Mouse (Mus musculus): ENCODE results near the gene Tuft1.
A peak's percentile ranks its signal among the peaks of the same experiment; 100 is the strongest.

The Tuft1 gene

DNA sequence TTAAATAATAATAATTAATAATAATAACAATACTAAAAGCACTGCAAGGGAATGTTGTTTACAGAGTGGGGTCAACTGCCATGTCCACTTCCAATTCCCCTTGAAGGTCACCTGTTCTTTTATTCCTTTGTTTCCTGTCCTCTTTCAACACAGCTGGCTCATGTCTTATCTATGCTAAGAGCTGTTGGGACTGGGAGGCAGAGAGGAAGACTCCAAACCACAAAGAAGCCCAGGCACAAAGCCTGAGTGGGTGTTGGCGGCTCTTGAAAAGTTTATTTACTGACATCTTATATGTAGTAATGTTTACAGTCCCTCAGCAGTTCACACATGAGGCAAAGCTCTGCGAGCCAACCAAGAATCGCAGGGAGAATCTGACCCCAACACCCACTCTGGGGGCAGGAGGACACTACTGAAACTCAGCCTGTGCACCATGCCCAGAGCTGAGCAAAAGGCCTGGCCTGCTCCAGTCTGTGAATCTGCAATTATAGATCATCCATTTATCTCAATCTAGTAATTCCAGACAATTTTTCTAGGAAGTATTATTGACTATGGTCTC lies 61.4 kb downstream of the Tuft1 start:
- DNase-seq (ENCODE audit: extremely low spot score, low read depth, low spot score) = no peak

DNA sequence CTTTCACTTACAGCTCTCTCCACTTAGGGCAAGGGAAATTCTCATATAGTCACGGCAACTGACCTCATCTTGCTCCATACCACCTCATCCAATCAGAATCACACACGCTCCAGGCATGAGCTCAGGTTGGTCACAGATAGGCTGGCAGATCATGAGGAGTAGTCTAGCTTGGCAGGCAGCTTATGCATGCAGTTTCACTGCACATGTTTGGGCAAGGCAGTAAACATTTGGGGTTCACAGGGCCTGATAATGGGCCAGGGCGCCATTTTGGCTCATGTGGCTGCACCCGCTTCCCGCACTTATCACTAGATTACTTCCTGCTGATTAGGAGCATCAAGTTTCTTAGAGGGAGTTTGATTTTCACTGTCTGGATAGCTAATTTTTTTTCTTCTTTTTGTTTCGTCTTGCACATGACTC lies 62.8 kb downstream of the Tuft1 start:
- DNase-seq (ENCODE audit: extremely low spot score, low read depth, low spot score) = no peak

DNA sequence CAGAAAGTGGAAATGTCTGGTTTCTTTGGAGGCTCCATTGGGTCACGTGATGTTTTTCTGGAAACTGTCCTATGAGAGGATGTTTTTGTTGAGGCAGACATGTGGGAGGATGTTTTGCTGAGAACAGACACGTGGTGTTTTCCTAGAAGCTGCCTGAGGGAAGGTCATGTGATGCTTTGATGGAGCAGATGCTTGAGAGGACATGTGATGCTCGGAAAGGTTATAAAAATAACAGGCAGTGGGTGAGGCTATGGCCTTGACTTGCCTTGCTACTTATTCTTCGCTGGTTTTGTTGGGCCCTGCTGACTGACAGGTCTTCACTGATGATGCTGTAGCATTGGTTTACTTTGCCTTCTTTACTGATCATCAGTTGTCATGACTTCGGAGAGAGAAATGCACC lies 67.6 kb downstream of the Tuft1 start:
- no peak for DNase-seq (ENCODE audit: extremely low spot score, low read depth, low spot score)

DNA sequence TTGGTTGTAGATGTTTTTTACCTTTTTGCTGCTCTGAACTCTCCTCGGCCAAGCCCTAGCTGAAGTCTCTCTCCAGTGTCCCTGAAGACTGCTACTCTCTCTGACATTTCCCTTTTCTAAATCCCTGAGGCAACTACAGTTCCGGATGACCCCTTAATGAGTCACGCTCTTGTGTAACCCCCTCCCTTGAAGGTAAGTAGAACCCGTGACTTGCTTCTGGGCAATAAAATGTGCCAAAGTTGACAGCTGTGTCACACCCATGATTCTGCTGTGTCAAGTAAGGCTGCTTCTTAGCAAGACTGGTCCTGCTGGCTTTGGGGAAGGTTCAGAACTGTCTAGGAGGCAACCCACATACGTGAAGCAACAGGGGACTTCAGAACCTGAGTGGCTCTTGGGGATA lies 70.7 kb downstream of the Tuft1 start:
- no peak for DNase-seq (ENCODE audit: extremely low spot score, low read depth, low spot score)

DNA sequence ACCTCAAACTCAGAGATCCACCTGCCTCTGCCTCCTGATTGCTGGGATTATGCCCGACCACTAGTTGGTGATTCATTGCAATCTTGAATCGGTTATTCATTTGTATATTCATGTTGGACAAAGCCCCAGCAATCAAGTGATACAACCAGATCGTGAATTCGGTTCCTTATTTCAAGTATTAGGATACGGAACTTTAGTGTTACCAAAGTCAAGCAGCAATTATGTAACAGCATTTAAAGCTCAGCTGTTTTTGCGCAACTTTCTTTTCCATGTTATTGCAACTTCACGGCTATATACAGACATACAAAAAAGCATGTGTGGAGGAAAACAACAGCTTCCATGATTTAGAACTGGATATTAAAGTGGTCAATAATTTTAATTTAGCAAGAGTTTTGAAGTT lies 75.7 kb downstream of the Tuft1 start:
- DNase-seq (ENCODE audit: extremely low spot score, low read depth, low spot score) = no peak

DNA sequence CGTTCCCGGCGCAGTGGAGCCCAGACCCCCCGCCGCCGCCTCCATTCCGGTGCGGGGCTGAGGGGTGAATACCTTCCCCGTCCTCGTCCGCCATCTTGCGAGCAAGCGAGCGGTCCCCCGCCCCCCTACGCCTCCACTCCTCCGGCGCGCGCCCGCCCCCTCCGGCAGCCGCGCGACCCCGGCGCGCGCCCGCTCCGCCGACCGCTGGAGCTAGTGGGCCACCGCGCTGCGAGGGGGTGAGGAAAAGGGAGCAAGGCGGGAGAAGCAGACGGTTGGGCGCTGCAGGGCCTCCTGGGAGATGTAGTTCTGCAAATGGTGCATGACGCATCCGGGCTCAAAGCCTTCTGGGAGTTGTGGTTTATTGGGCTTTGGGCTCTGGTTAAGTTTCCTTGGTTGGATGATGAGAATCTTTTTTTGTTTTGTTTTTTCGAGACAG lies 76.2 kb downstream of the Tuft1 start, which contains the start of gene Snx27:
Gene Snx27 (minus strand): TSS at position 261 of the 436 bp plus-strand sequence.
- peak; percentile 68 for DNase-seq (ENCODE audit: extremely low spot score, low read depth, low spot score)

DNA sequence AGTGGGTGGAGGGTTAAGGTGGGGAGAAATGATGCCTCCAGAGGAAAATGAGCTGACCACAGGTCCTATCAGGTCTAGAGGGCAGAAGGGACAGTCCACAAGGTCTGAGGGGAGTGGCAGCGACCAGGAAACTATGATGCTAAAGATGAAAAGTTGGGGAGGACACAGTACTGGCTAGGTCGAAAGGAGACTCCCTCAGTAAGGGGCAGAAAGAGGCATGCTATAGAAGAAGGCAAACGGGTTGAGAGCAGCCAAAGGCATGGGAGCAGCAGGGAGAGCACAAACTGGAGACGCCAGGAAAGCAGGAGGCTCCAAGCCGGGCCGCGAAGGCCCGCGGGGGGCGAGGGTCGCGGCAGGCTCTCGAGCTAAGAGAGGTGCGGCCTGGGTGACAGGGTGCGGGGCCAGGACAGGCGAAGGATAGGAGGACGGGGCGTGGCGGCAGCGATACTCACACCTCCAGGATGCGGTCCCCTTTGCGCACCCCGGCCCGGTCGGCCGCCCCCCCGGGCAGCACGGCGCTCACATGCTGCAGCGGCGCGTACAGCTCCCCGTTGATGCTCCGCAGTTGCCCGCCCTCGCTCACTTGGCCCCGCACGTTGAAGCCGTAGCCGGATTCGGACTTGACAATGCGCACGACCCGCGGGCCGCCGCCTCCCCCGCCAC lies 76.7 kb downstream of the Tuft1 start:
- no peak for DNase-seq (ENCODE audit: extremely low spot score, low read depth, low spot score)

DNA sequence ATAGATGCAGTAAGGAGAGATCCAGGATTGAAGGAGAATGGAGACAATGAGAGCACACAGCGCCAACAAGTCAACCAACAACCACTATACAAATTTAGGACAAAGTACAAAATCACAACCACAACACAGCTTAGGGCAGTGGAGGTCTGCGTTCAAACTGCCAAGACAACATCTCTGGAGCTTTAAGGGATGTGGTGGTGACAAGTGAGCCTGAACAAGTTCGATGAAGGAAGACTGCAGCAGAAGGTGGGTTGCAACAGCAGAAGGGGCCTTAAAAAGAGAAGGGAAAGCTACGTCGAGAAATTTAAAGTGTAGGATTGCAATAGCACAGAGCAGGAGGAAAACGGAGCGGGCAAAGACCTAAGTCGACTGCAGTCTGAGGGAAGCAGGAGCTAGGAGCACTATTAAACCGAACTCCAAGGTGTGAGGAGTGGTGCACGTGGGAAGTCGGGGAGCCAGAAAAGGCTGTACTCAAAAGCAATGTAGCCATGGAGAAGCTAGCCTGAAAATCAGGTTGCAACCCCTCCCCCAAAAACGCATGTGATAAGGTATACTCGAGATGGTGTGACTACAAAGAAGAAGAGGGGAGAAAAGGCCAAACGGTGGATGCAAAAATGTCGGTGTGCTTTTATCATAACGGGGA lies 77.4 kb downstream of the Tuft1 start:
- no peak for DNase-seq (ENCODE audit: extremely low spot score, low read depth, low spot score)

DNA sequence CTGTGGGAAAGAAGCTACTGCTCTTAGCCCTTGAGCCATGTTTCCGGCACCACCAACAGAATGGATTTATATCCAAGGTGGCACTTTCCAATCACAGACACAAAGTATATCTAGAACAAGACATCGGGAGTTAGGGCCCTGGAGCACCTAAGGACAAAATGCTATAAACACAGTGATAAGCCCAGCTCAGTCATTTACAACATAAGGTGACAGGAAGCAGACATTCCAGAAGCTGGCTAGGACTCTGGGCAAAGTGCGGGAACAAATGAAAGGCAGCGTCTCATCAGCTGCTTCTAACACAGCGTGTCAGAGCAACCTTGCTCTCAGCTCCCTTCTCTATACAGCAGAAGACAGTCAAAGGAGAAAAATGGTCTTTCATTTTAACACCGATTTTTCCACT lies 84.2 kb downstream of the Tuft1 start:
- DNase-seq (ENCODE audit: extremely low spot score, low read depth, low spot score) = no peak

DNA sequence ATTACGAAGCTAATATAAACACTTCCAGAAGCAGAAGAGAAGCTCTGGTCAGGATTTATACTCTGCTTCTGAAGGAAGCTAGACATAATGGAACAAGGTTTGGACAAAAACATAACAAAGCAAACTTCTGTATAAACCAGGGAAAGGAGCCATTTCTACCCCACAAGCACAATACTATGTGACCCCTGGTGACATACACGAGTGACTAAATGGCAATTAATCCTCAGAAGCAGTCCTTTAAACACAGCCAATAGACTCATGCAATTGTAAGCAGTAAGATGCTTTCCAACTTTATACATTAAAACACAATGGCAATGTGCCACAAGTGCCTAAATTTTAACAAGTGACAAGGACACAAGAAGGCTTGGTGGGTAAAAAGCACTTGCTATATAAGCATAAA lies 91.4 kb downstream of the Tuft1 start:
- DNase-seq (ENCODE audit: extremely low spot score, low read depth, low spot score) = no peak

DNA sequence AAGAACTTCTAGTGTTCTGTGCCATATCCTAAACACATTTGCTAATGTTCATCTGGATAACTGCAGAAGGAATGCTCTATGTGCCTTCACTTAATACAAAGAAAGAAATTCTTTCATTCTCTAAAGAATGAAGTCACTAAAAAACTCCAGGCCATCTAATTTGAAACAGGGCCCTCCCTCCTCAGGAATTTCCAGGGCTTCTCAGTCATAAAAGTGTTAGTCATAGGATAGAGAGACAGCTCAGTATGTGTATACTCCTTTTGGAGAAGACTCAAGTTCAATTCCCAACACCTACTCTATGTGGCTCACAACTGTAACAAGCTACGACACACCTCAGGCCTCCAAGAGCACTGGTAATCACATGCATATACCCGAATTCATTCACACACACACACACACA lies 93.1 kb downstream of the Tuft1 start:
- DNase-seq (ENCODE audit: extremely low spot score, low read depth, low spot score) = no peak

DNA sequence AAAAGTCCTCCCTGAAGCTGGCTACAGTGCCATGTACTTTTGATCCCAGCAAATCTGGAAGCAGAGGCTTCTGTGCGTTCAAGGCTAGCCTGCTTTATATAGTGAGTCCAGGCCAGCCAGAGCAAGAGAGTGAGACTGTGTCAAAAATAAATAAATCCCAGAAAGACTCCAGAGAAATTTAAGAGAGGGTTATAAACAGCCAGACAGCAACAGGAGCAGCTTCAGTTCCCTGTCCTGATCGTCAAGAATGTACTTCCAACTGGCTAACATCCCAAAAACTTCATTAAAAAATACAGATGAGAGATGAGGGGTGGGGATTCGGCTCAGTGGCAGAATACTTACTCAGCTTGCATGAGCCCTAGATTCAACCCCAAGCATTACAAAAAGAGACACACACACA lies 93.5 kb downstream of the Tuft1 start:
- no peak for DNase-seq (ENCODE audit: extremely low spot score, low read depth, low spot score)

DNA sequence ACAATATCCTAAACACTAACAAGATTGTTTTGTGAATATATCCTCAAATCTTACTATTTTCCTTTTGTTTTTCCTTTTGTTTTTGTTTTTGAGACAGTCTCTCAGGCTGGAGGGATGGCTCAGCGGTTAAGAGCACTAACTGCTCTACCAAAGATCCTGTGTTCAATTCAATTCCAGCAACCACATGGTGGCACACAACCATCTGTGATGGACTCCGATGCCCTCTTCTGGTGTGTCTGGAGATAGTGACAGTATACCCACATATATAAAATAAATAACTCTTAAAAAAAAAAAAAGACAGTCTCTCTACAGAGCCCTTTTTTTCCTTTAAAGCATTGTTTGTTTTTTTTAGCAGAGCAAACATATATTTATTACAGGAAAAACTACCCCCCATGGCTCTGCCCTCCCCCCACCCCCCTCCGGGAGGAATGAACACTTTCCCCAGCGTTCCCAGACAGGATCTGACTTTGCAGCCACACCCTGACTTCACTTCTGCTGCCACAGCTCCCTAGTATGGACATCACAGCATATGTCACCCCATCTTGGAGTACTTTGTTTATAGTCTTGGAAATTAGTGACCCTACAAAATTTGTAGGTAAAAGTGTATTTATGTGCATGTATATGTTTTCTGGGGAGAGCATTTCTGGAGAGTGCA lies 94.2 kb downstream of the Tuft1 start:
- DNase-seq (ENCODE audit: extremely low spot score, low read depth, low spot score) = no peak

DNA sequence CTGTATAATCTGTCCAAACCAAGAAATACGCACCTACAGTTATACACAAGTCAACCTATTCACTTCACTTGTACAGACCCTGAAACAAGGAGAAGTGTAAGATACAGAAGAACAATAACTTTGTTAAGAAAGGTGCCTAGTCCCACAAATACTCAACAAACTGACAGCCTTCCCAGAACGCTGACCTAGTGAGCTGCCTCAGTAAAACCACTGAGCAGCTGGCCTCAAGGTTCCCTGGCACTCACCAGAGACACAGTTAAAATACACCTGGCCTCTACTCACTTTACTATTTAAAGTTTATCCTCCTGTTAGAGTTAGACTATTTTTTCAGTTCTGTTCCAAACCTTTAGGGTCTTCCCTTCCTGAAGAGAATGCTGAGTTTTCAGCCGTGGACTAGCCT lies 95.5 kb downstream of the Tuft1 start:
- no peak for DNase-seq (ENCODE audit: extremely low spot score, low read depth, low spot score)
